Mouse (Mus musculus): ENCODE results near the gene Cntln.

DNA sequence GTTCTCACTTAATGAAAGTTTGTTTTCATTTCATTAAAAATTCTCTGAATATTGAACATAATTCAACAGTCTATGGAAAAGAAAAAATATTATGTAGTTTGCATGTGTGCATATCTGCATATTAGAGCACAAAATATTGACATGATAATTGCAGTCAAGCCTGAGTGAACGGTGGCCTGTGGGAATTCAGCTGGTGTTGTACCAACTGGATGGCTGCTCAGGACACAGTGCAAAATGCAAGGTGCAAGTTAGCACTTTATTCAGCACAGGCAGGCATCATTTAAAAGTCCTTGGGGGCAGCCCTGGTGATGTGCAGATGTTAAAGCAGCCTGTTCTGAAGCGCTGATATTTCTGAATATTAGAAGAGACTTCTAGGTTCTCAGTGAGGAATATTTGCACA is 58.5 kb downstream of the Cntln start:
- TF ChIP-seq POLR2A (IDR thresholded peaks at IDR 0.05; ENCODE audit: control insufficient read depth in 1 of 2, insufficient read depth in 1 of 2, low read depth in 1 of 2, low read length in 2 of 2, poor library complexity in 1 of 2) = no peak
- no peak for TF ChIP-seq CTCF (IDR thresholded peaks at IDR 0.05 in 2 of 3, conservative IDR thresholded peaks at IDR 0.05 in 1 of 3; ENCODE audit: control insufficient read depth in 1 of 3, insufficient read depth in 1 of 3, low read depth in 2 of 3, low read length in 3 of 3, poor library complexity in 1 of 3, severe bottlenecking in 1 of 3)

Measured in MEL (cell line).